Mouse (Mus musculus) E14TG2a.4 (cell line): ENCODE data around the gene Psen1.

Experiments
- H3K27me3 ChIP-seq: 2 replicates; pipeline ENCODE4 v1.6.1; 2014; ENCODE audit warnings: low read length, control low read depth; ENCODE audit not compliant: insufficient read depth
- H3K36me3 ChIP-seq: 2 replicates; pipeline ENCODE4 v1.6.1; 2014; ENCODE audit warnings: low read length, control low read depth; ENCODE audit not compliant: insufficient read depth
- H3K4me1 ChIP-seq: replicated peaks from 2 replicates; pipeline ENCODE4 v1.6.1; 2014; ENCODE audit warnings: low read depth, low read length, control low read depth
- H3K4me3 ChIP-seq: replicated peaks from 2 replicates; pipeline ENCODE4 v1.5.1; 2014; ENCODE audit warnings: mild to moderate bottlenecking, low read length
- H3K9me3 ChIP-seq: 2 replicates; pipeline ENCODE4 v1.6.1; 2014; ENCODE audit warnings: low read length, control low read depth
- CTCF ChIP-seq: conservative IDR thresholded peaks from 2 replicates; pipeline ENCODE4 v1.5.1; 2014; ENCODE audit warnings: low read length
- NANOG ChIP-seq: IDR thresholded peaks from 2 replicates; pipeline ENCODE4 v1.6.1; 2014; ENCODE audit warnings: borderline replicate concordance, low read length, mixed read lengths
- POU5F1 ChIP-seq: IDR thresholded peaks from 2 replicates; pipeline ENCODE4 v1.6.1; 2014; ENCODE audit warnings: low read length, borderline replicate concordance

The Psen1 gene

DNA sequence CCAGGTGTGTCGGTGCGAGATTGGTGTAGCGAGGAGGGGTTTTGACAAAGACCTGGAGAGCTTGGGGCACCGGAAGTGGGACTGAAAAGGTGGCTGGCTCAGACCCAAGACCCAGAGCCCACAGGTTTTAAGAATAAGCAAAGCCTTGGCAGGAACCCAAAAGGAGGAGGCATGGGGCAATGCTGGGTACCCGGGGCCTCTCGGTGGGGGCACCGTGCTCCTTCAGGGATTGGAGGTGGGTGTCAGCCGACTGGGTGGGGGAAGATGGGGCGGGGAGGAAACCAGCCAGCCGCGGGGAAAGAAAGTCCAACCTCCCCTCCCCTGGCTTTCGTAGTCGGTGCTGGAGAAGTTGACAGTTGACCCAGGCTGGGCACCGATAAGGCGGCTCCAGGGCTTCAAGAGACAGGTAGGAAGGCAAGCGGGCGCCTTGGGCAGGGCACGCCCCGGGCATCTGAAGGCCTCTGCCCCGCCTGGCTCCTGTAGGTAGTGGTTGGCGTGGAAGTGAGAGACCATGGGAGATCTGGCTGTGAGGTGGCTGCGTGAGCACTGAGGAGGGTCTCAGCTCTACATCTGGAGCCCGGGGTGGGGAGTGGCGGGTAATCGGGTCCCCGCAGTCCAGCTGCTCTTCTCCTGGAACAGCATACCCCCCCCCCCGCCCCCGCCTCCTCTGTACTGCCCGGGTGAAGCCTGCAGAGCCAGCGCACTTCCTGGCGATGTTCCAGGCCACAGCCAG, 75.5 kb downstream of the Psen1 start, which contains the start of gene Papln:
Gene Papln (plus strand): TSS at position 324 of the 733 bp plus-strand sequence.
- Histone ChIP-seq H3K9me3 (no peaks in the 10 kb centered on the region), H3K4me1 (peaks cover 44% of the 10 kb centered on the region), H3K27me3 (peaks cover 53% of the 10 kb centered on the region), H3K36me3 (no peaks in the 10 kb centered on the region), H3K4me3 (peak within 1 kb of the TSS; percentile 73)
- TF ChIP-seq CTCF (no peak), NANOG (no peak), POU5F1 (no peak)

DNA sequence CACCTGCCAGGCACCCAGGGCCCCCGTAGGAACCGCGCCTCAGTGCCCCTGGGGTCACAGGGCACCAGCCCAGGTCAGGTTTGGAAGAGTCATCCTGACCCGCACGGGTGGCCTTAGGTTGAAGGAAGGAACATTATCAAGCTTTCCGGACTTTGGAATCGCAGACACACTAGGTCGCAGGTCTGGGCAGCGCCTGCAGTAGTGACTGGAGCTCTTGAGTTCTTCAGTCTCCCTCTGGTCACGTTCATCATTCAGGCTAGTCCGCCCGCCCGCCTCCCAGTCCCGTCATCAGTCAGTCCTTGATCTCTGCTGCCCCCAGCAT, 76.1 kb downstream of the Psen1 start:
- H3K9me3 ChIP-seq = no peaks in the 10 kb centered on the region
- no peaks in the 10 kb centered on the region for H3K36me3 ChIP-seq
- peaks cover 53% of the 10 kb centered on the region for H3K27me3 ChIP-seq
- peak overlapping the region; percentile 73 for H3K4me3 ChIP-seq
- TF ChIP-seq CTCF = no peak
- no peak for TF ChIP-seq POU5F1
- TF ChIP-seq NANOG = no peak
- peaks cover 41% of the 10 kb centered on the region for H3K4me1 ChIP-seq

DNA sequence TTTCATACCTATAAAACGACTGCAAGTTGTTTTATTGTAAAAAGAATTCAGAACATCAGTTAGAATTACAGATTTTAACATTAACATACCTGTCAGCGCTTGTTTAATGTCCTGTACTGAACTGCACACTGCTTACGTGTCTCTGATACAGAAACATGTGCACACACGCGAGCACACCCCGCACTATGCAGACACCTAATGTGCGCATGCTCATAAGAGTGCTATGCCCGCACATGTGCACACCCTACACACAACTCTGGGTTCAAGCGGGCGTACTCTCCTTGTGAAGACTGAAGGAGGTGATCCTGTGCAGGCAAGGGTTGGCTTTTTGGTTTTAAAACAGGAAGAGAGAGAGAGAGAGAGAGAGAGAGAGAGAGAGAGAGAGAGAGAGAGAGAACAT, 76.6 kb downstream of the Psen1 start:
- no peaks in the 10 kb centered on the region for H3K36me3 ChIP-seq
- TF ChIP-seq POU5F1 (no peak), NANOG (no peak), CTCF (no peak)
- H3K9me3 ChIP-seq = no peaks in the 10 kb centered on the region
- peak overlapping the region; percentile 73; the same call in 1 of the 2 replicates for H3K4me3 ChIP-seq
- peaks cover 53% of the 10 kb centered on the region for H3K27me3 ChIP-seq
- peaks cover 40% of the 10 kb centered on the region for H3K4me1 ChIP-seq

DNA sequence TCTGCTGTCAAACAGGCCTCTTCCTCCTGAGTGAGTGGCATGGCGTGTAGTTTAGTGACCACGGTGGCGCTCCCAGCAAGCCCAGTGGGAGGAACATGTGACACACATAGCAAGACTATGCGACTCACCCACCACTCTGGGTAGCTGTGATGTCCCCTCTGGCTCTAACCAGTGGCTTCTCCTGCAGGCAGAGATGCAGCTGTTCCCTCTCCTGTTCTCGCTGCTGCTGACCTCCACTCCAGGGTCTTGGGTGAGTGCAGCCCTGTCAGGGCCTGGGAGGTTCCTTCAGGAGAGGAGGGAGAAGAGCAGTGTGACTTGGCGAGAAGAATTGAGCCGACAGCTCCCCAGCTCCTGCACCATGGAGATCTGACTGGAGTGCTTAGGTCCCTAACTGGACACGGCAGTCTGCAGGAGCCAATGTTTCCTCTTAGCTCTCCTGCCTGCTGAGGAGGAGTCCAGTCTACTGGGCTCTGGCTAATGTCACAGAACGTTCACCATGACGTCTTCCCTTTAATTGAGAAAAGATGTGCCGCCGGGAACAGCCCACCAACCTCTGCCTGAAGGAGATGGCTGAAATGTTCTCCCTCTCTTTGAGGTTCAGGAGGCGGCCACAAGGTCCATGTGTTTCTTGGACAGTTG, 78.1 kb downstream of the Psen1 start:
- peaks cover 62% of the 10 kb centered on the region for H3K27me3 ChIP-seq
- no peaks in the 10 kb centered on the region for H3K9me3 ChIP-seq
- TF ChIP-seq POU5F1 (no peak), CTCF (no peak), NANOG (no peak)
- no peaks in the 10 kb centered on the region for H3K36me3 ChIP-seq
- H3K4me1 ChIP-seq = peaks cover 49% of the 10 kb centered on the region
- no peak overlapping the region for H3K4me3 ChIP-seq

DNA sequence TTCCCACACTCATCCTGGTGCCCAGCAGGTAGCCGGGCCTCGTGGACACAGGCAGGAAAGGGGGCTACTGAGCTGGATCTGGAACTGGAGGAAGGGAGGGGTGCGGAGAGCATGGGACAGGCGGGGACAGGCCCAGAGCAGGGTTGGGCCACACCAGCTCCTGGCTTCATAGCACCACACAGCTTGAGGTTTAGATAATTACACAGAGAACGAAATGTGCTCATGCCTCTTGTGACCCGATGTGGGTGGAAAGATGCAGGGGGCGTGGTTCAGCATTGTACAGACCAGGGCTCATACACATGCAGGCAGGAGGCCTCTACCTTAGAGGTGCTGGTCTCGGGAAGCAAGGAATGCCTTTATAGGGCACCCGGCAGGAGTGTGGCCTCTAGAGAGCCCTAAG, 79.9 kb downstream of the Psen1 start:
- no peaks in the 10 kb centered on the region for H3K36me3 ChIP-seq
- no peaks in the 10 kb centered on the region for H3K9me3 ChIP-seq
- no peak for TF ChIP-seq NANOG
- no peak for TF ChIP-seq POU5F1
- no peak for TF ChIP-seq CTCF
- peaks cover 65% of the 10 kb centered on the region for H3K27me3 ChIP-seq
- H3K4me1 ChIP-seq = peaks cover 59% of the 10 kb centered on the region
- no peak overlapping the region for H3K4me3 ChIP-seq

DNA sequence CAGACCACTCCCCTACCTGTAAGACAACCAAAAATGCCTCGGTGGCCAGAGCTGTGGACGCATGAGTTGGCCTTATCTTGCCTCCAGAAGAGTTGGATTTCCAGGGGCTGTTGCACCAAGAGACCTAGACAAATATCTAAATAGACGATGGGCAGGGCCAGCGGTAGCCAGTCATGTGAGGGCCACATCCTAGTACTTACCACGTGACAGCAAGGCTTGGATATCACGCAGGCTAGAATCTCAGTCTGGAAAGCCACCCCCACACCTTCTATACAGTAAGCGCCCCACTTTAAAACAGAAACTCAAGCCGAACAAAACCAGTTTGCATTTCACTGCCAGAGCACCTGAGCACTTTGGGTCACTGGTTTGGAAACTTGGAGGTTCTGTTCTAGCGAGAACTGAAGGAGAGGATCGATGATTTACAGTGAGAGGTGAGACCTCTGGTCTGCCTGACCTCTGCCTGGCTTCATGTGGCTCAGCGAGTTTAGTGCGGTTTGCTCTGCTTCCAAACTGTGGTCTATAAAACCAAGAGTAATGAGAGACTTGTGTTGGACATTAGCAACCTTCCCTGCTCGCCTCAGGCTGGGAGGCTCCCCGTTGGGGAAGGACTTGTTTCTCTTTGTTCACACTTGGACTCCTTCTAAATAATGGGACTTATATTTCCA, 80.4 kb downstream of the Psen1 start:
- Histone ChIP-seq H3K27me3 (peaks cover 64% of the 10 kb centered on the region), H3K4me3 (no peak overlapping the region), H3K4me1 (peaks cover 60% of the 10 kb centered on the region), H3K9me3 (no peaks in the 10 kb centered on the region), H3K36me3 (no peaks in the 10 kb centered on the region)
- TF ChIP-seq NANOG = no peak
- no peak for TF ChIP-seq POU5F1
- TF ChIP-seq CTCF = no peak

DNA sequence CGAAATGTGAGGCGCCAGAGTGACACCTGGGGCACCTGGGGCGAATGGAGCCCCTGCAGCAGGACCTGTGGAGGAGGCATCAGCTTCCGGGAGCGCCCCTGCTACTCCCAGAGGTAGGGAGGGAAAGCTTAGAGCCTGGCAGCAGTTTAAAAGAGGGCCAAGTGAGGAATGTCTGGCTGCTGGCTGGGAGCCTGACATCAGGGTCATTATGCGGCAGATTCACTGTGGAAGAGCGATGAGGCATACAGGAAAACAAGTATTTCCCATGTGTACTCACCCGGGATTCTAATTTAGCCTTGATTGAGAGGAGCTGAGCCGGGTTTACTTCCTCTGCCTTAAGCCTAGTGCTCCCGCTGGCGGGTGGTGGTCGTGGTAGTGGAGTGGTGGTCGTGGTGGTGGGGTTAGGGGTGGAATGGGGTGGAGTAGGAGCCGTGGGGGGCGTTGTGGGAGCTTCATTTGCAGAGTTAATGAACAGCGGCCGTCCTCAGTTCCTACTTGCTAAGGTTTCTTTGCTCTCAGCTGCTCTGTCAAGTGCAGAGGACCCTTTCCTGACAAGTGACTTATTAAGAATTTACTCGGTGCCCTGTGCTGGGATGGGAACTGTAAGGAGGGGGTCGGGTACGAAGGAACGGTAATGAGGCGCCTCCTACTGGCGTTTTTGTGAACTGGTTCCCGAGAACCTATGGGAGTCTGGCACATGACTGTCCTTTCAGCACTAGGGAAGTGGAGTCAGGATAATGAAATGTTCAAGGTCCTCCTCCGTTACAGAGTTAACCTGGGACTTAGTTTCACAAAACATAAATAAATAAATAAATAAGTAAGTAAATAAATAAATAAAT, 82.7 kb downstream of the Psen1 start:
- TF ChIP-seq POU5F1 (no peak), CTCF (peak; percentile 94)
- Histone ChIP-seq H3K27me3 (peaks cover 55% of the 10 kb centered on the region), H3K4me3 (peak overlapping the region; percentile 24; the same call in 1 of the 2 replicates), H3K4me1 (peaks cover 66% of the 10 kb centered on the region), H3K36me3 (no peaks in the 10 kb centered on the region), H3K9me3 (no peaks in the 10 kb centered on the region)

DNA sequence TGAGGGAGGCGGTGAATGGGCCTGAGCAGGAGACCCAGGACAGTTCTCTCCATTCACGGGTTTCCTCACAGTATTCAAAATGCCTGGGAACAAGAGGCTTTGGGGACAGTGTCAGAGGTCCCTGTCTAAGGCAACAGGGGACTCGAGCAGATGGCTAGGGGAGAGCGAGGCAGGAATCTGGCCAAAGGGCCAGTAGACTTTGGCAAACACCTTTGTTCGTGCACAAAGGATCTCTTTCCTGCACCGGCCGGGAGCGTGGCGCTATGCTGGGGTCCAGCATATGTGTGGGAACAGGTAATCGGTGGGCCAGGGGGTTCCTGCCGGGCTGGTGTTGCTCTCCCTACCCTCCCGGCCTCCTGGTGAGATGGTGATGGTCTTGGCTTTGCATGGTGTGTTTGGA, 87.7 kb downstream of the Psen1 start:
- TF ChIP-seq NANOG (no peak), CTCF (no peak)
- Histone ChIP-seq H3K36me3 (no peaks in the 10 kb centered on the region), H3K9me3 (no peaks in the 10 kb centered on the region), H3K4me3 (no peak overlapping the region), H3K4me1 (peaks cover 38% of the 10 kb centered on the region), H3K27me3 (peaks cover 31% of the 10 kb centered on the region)
